ENCODE assay signal across 15 mouse cellular contexts in genomic region chr8:11475876-11476275, GRCm38 (mm10). TPM values are rescaled to one million over a fixed set of nuclear protein-coding genes. Genes with fewer than 3 reads are reported as not detected.
DNase-seq lines count a peak whose midpoint lies in the region; ATAC-seq and TF ChIP-seq lines count a peak whose summit lies in the region.
"Had no signal": no experiment of that assay in that cellular context is flagged by ENCODE, and none has a peak within 500 bp of the region (broad histone marks: within the 10 kb centered on the region; RNA-seq: fewer than 3 reads in every experiment).

No protein-coding gene starts in this region.

- peak overlapping the region; percentile 82 for H3K27ac ChIP-seq in kidney, embryonic 15.5 days
- no peak overlapping the region for H3K27ac ChIP-seq in bone marrow macrophage, adult 2 months (ENCODE audit: insufficient read depth, low read depth, low read length)
- H3K27ac ChIP-seq in heart, postnatal 0 days (ENCODE audit: low read depth): peak overlapping the region; percentile 97
- H3K27ac ChIP-seq in liver, embryonic 16.5 days (ENCODE audit: low read length): no peak overlapping the region; the same call in 1 of the 2 replicates
- H3K27ac ChIP-seq in embryonic facial prominence, embryonic 10.5 days (replicated peaks): no peak overlapping the region
- H3K27ac ChIP-seq: embryonic facial prominence, embryonic 15.5 days; hindbrain, embryonic 14.5 days; liver, embryonic 14.5 days; midbrain, embryonic 13.5 days had no signal

- no peak overlapping the region for H3K9ac ChIP-seq in kidney, embryonic 15.5 days
- peak overlapping the region; percentile 70 for H3K9ac ChIP-seq in heart, postnatal 0 days (replicated peaks; ENCODE audit: low read depth, low read length)
- no peak overlapping the region for H3K9ac ChIP-seq in liver, embryonic 16.5 days (ENCODE audit: low read depth, low read length)
- H3K9ac ChIP-seq: embryonic facial prominence, embryonic 15.5 days; hindbrain, embryonic 14.5 days; liver, embryonic 14.5 days; midbrain, embryonic 13.5 days had no signal

- peak overlapping the region; percentile 70 for H3K4me3 ChIP-seq in kidney, embryonic 15.5 days (replicated peaks)
- H3K4me3 ChIP-seq in bone marrow macrophage, adult 2 months (ENCODE audit: insufficient read depth, low read length): peak overlapping the region; percentile 93; the same call in 1 of the 2 replicates
- H3K4me3 ChIP-seq in heart, postnatal 0 days (ENCODE audit: low read depth, low read length): peak overlapping the region; percentile 73
- H3K4me3 ChIP-seq in liver, embryonic 16.5 days (ENCODE audit: low read depth, low read length): no peak overlapping the region
- H3K4me3 ChIP-seq in embryonic facial prominence, embryonic 10.5 days: no peak overlapping the region

- no peaks in the 10 kb centered on the region for H3K36me3 ChIP-seq in kidney, embryonic 15.5 days
- H3K36me3 ChIP-seq in heart, postnatal 0 days (replicated peaks; ENCODE audit: control insufficient read depth, insufficient read depth, low read length): no peaks in the 10 kb centered on the region
- no peaks in the 10 kb centered on the region for H3K36me3 ChIP-seq in liver, embryonic 16.5 days (ENCODE audit: control insufficient read depth, insufficient read depth)
- no peaks in the 10 kb centered on the region for H3K36me3 ChIP-seq in embryonic facial prominence, embryonic 10.5 days (replicated peaks)
- H3K36me3 ChIP-seq: embryonic facial prominence, embryonic 15.5 days; midbrain, embryonic 13.5 days had no signal

- no peak for TF ChIP-seq POLR2A in bone marrow macrophage, adult 2 months (IDR thresholded peaks at IDR 0.05; ENCODE audit: borderline replicate concordance, low read depth, low read length)

- 0 out of 2 replicates have a peak, but pooled peaks have one; percentile 15 for TF ChIP-seq CTCF in bone marrow macrophage, adult 2 months (IDR thresholded peaks at IDR 0.05; ENCODE audit: low read depth, low read length)
- TF ChIP-seq CTCF in heart, postnatal 0 days (IDR thresholded peaks at IDR 0.05; ENCODE audit: low read depth): no peak

- ATAC-seq in kidney, embryonic 15.5 days (replicated peaks; ENCODE audit: low FRiP score): no peak
- no peak for ATAC-seq in heart, postnatal 0 days (ENCODE audit: insufficient read depth, low read depth)
- ATAC-seq in liver, embryonic 16.5 days (ENCODE audit: low read depth): no peak
- ATAC-seq: forebrain, embryonic 16.5 days; midbrain, embryonic 13.5 days had no signal

- TF ChIP-seq EP300 in heart, postnatal 0 days (IDR thresholded peaks at IDR 0.05; ENCODE audit: low read depth): no peak

- H3K9me3 ChIP-seq in kidney, embryonic 15.5 days (replicated peaks): no peaks in the 10 kb centered on the region
- no peaks in the 10 kb centered on the region for H3K9me3 ChIP-seq in heart, postnatal 0 days (replicated peaks; ENCODE audit: control insufficient read depth, low read length)
- no peaks in the 10 kb centered on the region for H3K9me3 ChIP-seq in liver, embryonic 16.5 days (replicated peaks; ENCODE audit: control insufficient read depth, low read length)
- no peaks in the 10 kb centered on the region for H3K9me3 ChIP-seq in embryonic facial prominence, embryonic 10.5 days
- H3K9me3 ChIP-seq: embryonic facial prominence, embryonic 15.5 days; midbrain, embryonic 13.5 days had no signal

- peaks cover 90% of the 10 kb centered on the region for H3K4me1 ChIP-seq in kidney, embryonic 15.5 days
- H3K4me1 ChIP-seq in bone marrow macrophage, adult 2 months (ENCODE audit: control insufficient read depth, insufficient read depth, low read length): peaks cover 40% of the 10 kb centered on the region
- peaks cover 42% of the 10 kb centered on the region for H3K4me1 ChIP-seq in heart, postnatal 0 days (ENCODE audit: control insufficient read depth, insufficient read depth)
- peaks cover 15% of the 10 kb centered on the region for H3K4me1 ChIP-seq in liver, embryonic 16.5 days (ENCODE audit: control insufficient read depth, low read depth, low read length)
- peaks cover 72% of the 10 kb centered on the region for H3K4me1 ChIP-seq in embryonic facial prominence, embryonic 10.5 days

- H3K4me2 ChIP-seq in kidney, embryonic 15.5 days: peak overlapping the region; percentile 100
- peak overlapping the region; percentile 94 for H3K4me2 ChIP-seq in heart, postnatal 0 days (ENCODE audit: low read depth, low read length)
- H3K4me2 ChIP-seq in liver, embryonic 16.5 days (ENCODE audit: low read depth, low read length): peak overlapping the region; percentile 56

- WGBS in kidney, embryonic 15.5 days: 14% methylated on average over 2 of the region's 2 CpGs
- WGBS in heart, postnatal 0 days: 19% methylated on average over 2 of the region's 2 CpGs
- WGBS in liver, embryonic 16.5 days (ENCODE audit: insufficient replicate concordance): 9% methylated on average over 2 of the region's 2 CpGs
- WGBS in embryonic facial prominence, embryonic 10.5 days: 18% methylated on average over 2 of the region's 2 CpGs

- peaks cover 51% of the 10 kb centered on the region for H3K27me3 ChIP-seq in kidney, embryonic 15.5 days
- no peaks in the 10 kb centered on the region for H3K27me3 ChIP-seq in heart, postnatal 0 days (ENCODE audit: control insufficient read depth, insufficient read depth, low read length)
- H3K27me3 ChIP-seq in liver, embryonic 16.5 days (ENCODE audit: control insufficient read depth, insufficient read depth, low read depth, low read length): peaks cover 60% of the 10 kb centered on the region
- peaks cover 96% of the 10 kb centered on the region for H3K27me3 ChIP-seq in embryonic facial prominence, embryonic 10.5 days (replicated peaks; ENCODE audit: low read depth, poor library complexity, severe bottlenecking)

- DNase-seq in kidney, postnatal 4 days: no peak
- no peak for DNase-seq in heart, postnatal 0 days (ENCODE audit: low spot score)
- no peak for DNase-seq in spleen, postnatal 36 days (ENCODE audit: low spot score in 2 of 2)
- DNase-seq in embryonic facial prominence, embryonic 10.5 days (ENCODE audit: low spot score): no peak
- DNase-seq: adrenal gland, adult 8-10 months; gastrocnemius, postnatal 10 days; thymus, postnatal 36 days had no signal

RNA-seq across cellular contexts. Expression of gene Rab20, which starts 2.6 kb away (rescaled TPM):
- 24.2 and 26.5 TPM in 2 replicates for polyA plus RNA-seq in kidney, embryonic 15.5 days (2015; fragmentation: Nextera tagmentation; extraction: Ambion mirVana)
- polyA plus RNA-seq in bone marrow macrophage, adult 2 months (2012; ENCODE audit: insufficient read depth, insufficient read length, missing spikeins): 12.2 and 12.5 TPM in 2 replicates
- 84.5 and 121 TPM in 2 replicates for total RNA-seq in heart, postnatal 0 days (2014; rRNA removed; ENCODE audit: low replicate concordance)
- 52.0 and 56.1 TPM in 2 replicates for polyA plus RNA-seq in heart, postnatal 0 days (2015; fragmentation: Nextera tagmentation; extraction: Ambion mirVana)
- polyA plus RNA-seq in liver, embryonic 16.5 days (2015; fragmentation: Nextera tagmentation; extraction: Ambion mirVana): 6.3 and 7.4 TPM in 2 replicates
- 1.4 and 2.5 TPM in 2 replicates for polyA plus RNA-seq in embryonic facial prominence, embryonic 10.5 days (2016; fragmentation: Nextera tagmentation; extraction: Ambion mirVana)

RNA-seq across cellular contexts. Expression of gene Naxd, which starts 21.4 kb away (rescaled TPM):
- 119 and 121 TPM in 2 replicates for polyA plus RNA-seq in kidney, embryonic 15.5 days (2015; fragmentation: Nextera tagmentation; extraction: Ambion mirVana)
- polyA plus RNA-seq in bone marrow macrophage, adult 2 months (2012; ENCODE audit: insufficient read depth, insufficient read length, missing spikeins): 45.1 and 48.0 TPM in 2 replicates
- 71.3 and 71.6 TPM in 2 replicates for total RNA-seq in heart, postnatal 0 days (2014; rRNA removed; ENCODE audit: low replicate concordance)
- 62.7 and 66.3 TPM in 2 replicates for polyA plus RNA-seq in heart, postnatal 0 days (2015; fragmentation: Nextera tagmentation; extraction: Ambion mirVana)
- 37.0 and 38.0 TPM in 2 replicates for polyA plus RNA-seq in liver, embryonic 16.5 days (2015; fragmentation: Nextera tagmentation; extraction: Ambion mirVana)
- polyA plus RNA-seq in embryonic facial prominence, embryonic 10.5 days (2016; fragmentation: Nextera tagmentation; extraction: Ambion mirVana): 106 and 114 TPM in 2 replicates

Comparison
In these comparisons a context has a peak if more than half of its experiments do, and no peak if none do; other contexts are left out.
1. H3K27ac ChIP-seq: peak in kidney, embryonic 15.5 days (single experiment) and heart, postnatal 0 days (single experiment); none in bone marrow macrophage, adult 2 months (single experiment), liver, embryonic 16.5 days (single experiment) and embryonic facial prominence, embryonic 10.5 days (single experiment).
2. H3K4me3 ChIP-seq: peak in kidney, embryonic 15.5 days (single experiment), bone marrow macrophage, adult 2 months (single experiment) and heart, postnatal 0 days (single experiment); none in liver, embryonic 16.5 days (single experiment) and embryonic facial prominence, embryonic 10.5 days (single experiment).
3. Peak in every context shown above with its lines, with median percentiles within 50 percentile points of each other: H3K4me2 ChIP-seq.